Mouse (Mus musculus): Measurements from ENCODE around the gene Hspa1l. TPM values are rescaled to one million over a fixed set of nuclear protein-coding genes. Genes with fewer than 3 reads are reported as not detected.
"Not testable (repeated sequence)": the region's sequence is repeated elsewhere in the genome, so short reads cannot be mapped to it uniquely, and the experiment has no call there.

Hspa1l gene
- polyA plus RNA-seq, 1 experiment from 2014 or later, result 0.46 TPM

GRCm38 (mm10) chr17:34962125-34962524 lies 10.4 kb upstream of the Hspa1l start:
- H3K36me3 ChIP-seq, result no peaks in the 10 kb centered on the region
- H3K9ac ChIP-seq, result no peak overlapping the region
- peak overlapping the region; percentile 8 for H3K27ac ChIP-seq
- no peaks in the 10 kb centered on the region for H3K9me3 ChIP-seq
- no peak overlapping the region for H3K4me3 ChIP-seq
- no peaks in the 10 kb centered on the region; the same call in 1 of the 2 replicates for H3K27me3 ChIP-seq
- H3K4me1 ChIP-seq, result peaks cover 15% of the 10 kb centered on the region
- 20% methylated on average over 3 of the region's 3 CpGs for WGBS
- no peak for ATAC-seq (ENCODE audit: insufficient number of reproducible peaks, low FRiP score, low TSS enrichment, low read depth)
- H3K4me2 ChIP-seq, result no peak overlapping the region

- Histone ChIP-seq H3K4me3 (no peak overlapping the region), H3K27me3 (peaks cover 7% of the 10 kb centered on the region), H3K4me2 (no peak overlapping the region), H3K36me3 (no peaks in the 10 kb centered on the region), H3K9me3 (no peaks in the 10 kb centered on the region), H3K9ac (no peak overlapping the region), H3K27ac (peak overlapping the region; percentile 23; the same call in 1 of the 2 replicates), H3K4me1 (peaks cover 15% of the 10 kb centered on the region)
- 38% methylated on average over 1 of the region's 1 CpGs for WGBS
- ATAC-seq (ENCODE audit: insufficient number of reproducible peaks, low FRiP score, low TSS enrichment, low read depth), result no peak
Measured at GRCm38 (mm10) chr17:34962841-34963240, 9.7 kb upstream of the Hspa1l start.

GRCm38 (mm10) chr17:34964640-34965049 lies 7.9 kb upstream of the Hspa1l start:
- Histone ChIP-seq H3K9ac (no peak overlapping the region), H3K27me3 (peaks cover 23% of the 10 kb centered on the region), H3K9me3 (no peaks in the 10 kb centered on the region), H3K4me1 (peaks cover 15% of the 10 kb centered on the region), H3K4me3 (no peak overlapping the region), H3K36me3 (no peaks in the 10 kb centered on the region), H3K4me2 (no peak overlapping the region), H3K27ac (peak overlapping the region; percentile 47)
- ATAC-seq (ENCODE audit: insufficient number of reproducible peaks, low FRiP score, low TSS enrichment, low read depth), result no peak
- WGBS, result 13% methylated on average over 1 of the region's 1 CpGs

GRCm38 (mm10) chr17:34965627-34966026 lies 6.9 kb upstream of the Hspa1l start:
- 59% methylated on average over 5 of the region's 5 CpGs for WGBS
- Histone ChIP-seq H3K4me3 (no peak overlapping the region), H3K4me2 (no peak overlapping the region), H3K9me3 (no peaks in the 10 kb centered on the region), H3K4me1 (0 out of 2 replicates have a peak, but pooled peaks cover 9% of the 10 kb centered on the region), H3K36me3 (no peaks in the 10 kb centered on the region), H3K27me3 (peaks cover 26% of the 10 kb centered on the region), H3K27ac (peak overlapping the region; percentile 47; the same call in 1 of the 2 replicates), H3K9ac (no peak overlapping the region)
- ATAC-seq (ENCODE audit: insufficient number of reproducible peaks, low FRiP score, low TSS enrichment, low read depth), result no peak

GRCm38 (mm10) chr17:34969822-34970221 lies 2.7 kb upstream of the Hspa1l start, which contains the start of gene Gm20481:
Gene Gm20481, plus strand, starts transcription at chr17:34969912.
- peaks cover 26% of the 10 kb centered on the region for H3K27me3 ChIP-seq
- not testable (repeated sequence) for H3K9me3 ChIP-seq; H3K27ac ChIP-seq; H3K4me3 ChIP-seq; H3K9ac ChIP-seq; H3K4me2 ChIP-seq; H3K36me3 ChIP-seq; ATAC-seq (ENCODE audit: insufficient number of reproducible peaks, low FRiP score, low TSS enrichment, low read depth)
- H3K4me1 ChIP-seq, result peaks cover 10% of the 10 kb centered on the region
- WGBS, result 78% methylated on average over 9 of the region's 11 CpGs

GRCm38 (mm10) chr17:34970850-34971249 lies 1.7 kb upstream of the Hspa1l start:
- H3K27ac ChIP-seq; ATAC-seq (ENCODE audit: insufficient number of reproducible peaks, low FRiP score, low TSS enrichment, low read depth): not testable (repeated sequence)

GRCm38 (mm10) chr17:34971694-34972068 lies 822 bp upstream of the Hspa1l start:
- Histone ChIP-seq H3K27me3 (peaks cover 26% of the 10 kb centered on the region), H3K4me3 (peak overlapping the region; percentile 43), H3K4me2 (peak overlapping the region; percentile 78)
- not testable (repeated sequence) for H3K4me1 ChIP-seq, H3K27ac ChIP-seq, H3K9me3 ChIP-seq, H3K9ac ChIP-seq, H3K36me3 ChIP-seq
- 2% methylated on average over 24 of the region's 43 CpGs for WGBS
- peak; percentile 16; the same call in 1 of the 2 replicates for ATAC-seq (ENCODE audit: insufficient number of reproducible peaks, low FRiP score, low TSS enrichment, low read depth)

More at GRCm38 (mm10) chr17:34970850-34971249, 1.7 kb upstream of the Hspa1l start:
- not testable (repeated sequence) for H3K4me1 ChIP-seq, H3K36me3 ChIP-seq, H3K9me3 ChIP-seq, H3K4me3 ChIP-seq, H3K9ac ChIP-seq, H3K4me2 ChIP-seq
- 36% methylated on average over 26 of the region's 37 CpGs for WGBS
- H3K27me3 ChIP-seq, result peaks cover 26% of the 10 kb centered on the region

GRCm38 (mm10) chr17:34975581-34976492 lies 3.3 kb downstream of the Hspa1l start:
- Histone ChIP-seq H3K36me3 (no peaks in the 10 kb centered on the region), H3K27ac (no peak overlapping the region), H3K9me3 (no peaks in the 10 kb centered on the region), H3K4me1 (peaks cover 11% of the 10 kb centered on the region), H3K27me3 (no peaks in the 10 kb centered on the region), H3K4me2 (no peak overlapping the region), H3K4me3 (no peak overlapping the region), H3K9ac (no peak overlapping the region)
- WGBS, result 83% methylated on average over 3 of the region's 3 CpGs
- no peak for ATAC-seq (ENCODE audit: insufficient number of reproducible peaks, low FRiP score, low TSS enrichment, low read depth)

GRCm38 (mm10) chr17:34977000-34977399 lies 4.5 kb downstream of the Hspa1l start:
- H3K4me1 ChIP-seq, result peaks cover 14% of the 10 kb centered on the region
- H3K36me3 ChIP-seq, result no peaks in the 10 kb centered on the region
- no peaks in the 10 kb centered on the region for H3K27me3 ChIP-seq
- no peak for ATAC-seq (ENCODE audit: insufficient number of reproducible peaks, low FRiP score, low TSS enrichment, low read depth)
- H3K4me2 ChIP-seq, result no peak overlapping the region
- H3K9ac ChIP-seq, result no peak overlapping the region
- H3K9me3 ChIP-seq, result no peaks in the 10 kb centered on the region
- no peak overlapping the region for H3K4me3 ChIP-seq
- 91% methylated on average over 20 of the region's 20 CpGs for WGBS
- no peak overlapping the region for H3K27ac ChIP-seq

- WGBS, result 85% methylated on average over 27 of the region's 27 CpGs
- Histone ChIP-seq H3K9ac (no peak overlapping the region), H3K9me3 (no peaks in the 10 kb centered on the region), H3K4me2 (no peak overlapping the region), H3K4me3 (no peak overlapping the region), H3K27me3 (no peaks in the 10 kb centered on the region), H3K27ac (no peak overlapping the region), H3K4me1 (peaks cover 18% of the 10 kb centered on the region), H3K36me3 (no peaks in the 10 kb centered on the region)
- no peak for ATAC-seq (ENCODE audit: insufficient number of reproducible peaks, low FRiP score, low TSS enrichment, low read depth)
Measured at GRCm38 (mm10) chr17:34978239-34978638, 5.7 kb downstream of the Hspa1l start.

GRCm38 (mm10) chr17:34979631-34980030 lies 7.1 kb downstream of the Hspa1l start:
- H3K4me2 ChIP-seq, result no peak overlapping the region
- H3K36me3 ChIP-seq, result no peaks in the 10 kb centered on the region
- H3K4me1 ChIP-seq, result peaks cover 21% of the 10 kb centered on the region
- H3K27me3 ChIP-seq, result no peaks in the 10 kb centered on the region
- no peaks in the 10 kb centered on the region for H3K9me3 ChIP-seq
- no peak overlapping the region for H3K4me3 ChIP-seq
- no peak overlapping the region for H3K27ac ChIP-seq
- 90% methylated on average over 4 of the region's 4 CpGs for WGBS
- H3K9ac ChIP-seq, result no peak overlapping the region
- ATAC-seq (ENCODE audit: insufficient number of reproducible peaks, low FRiP score, low TSS enrichment, low read depth), result no peak

- WGBS, result 9% methylated on average over 2 of the region's 2 CpGs
- Histone ChIP-seq H3K36me3 (peaks cover 8% of the 10 kb centered on the region), H3K27ac (peak overlapping the region; percentile 100), H3K4me2 (peak overlapping the region; percentile 83), H3K27me3 (no peaks in the 10 kb centered on the region), H3K4me3 (peak overlapping the region; percentile 87), H3K9ac (peak overlapping the region; percentile 91; the same call in 1 of the 2 replicates), H3K9me3 (no peaks in the 10 kb centered on the region), H3K4me1 (peaks cover 21% of the 10 kb centered on the region)
- ATAC-seq (ENCODE audit: insufficient number of reproducible peaks, low FRiP score, low TSS enrichment, low read depth), result no peak
Measured at GRCm38 (mm10) chr17:34980655-34981054, 8.2 kb downstream of the Hspa1l start.

All from limb, embryonic 15.5 days (tissue).